Mouse (Mus musculus): Measurements from ENCODE around the gene Plekha3. TPM values are rescaled to one million over a fixed set of nuclear protein-coding genes. Genes with fewer than 3 reads are reported as not detected.

Gene Plekha3
- polyA plus RNA-seq, 1 experiment, result 38.0 TPM

GRCm38 (mm10) chr2:76647883-76648570 is 27.1 kb upstream of the Plekha3 start, which contains the start of the genes Prkra and Pjvk:
Gene Prkra, minus strand, starts transcription at chr2:76648015.
Gene Pjvk, plus strand, starts transcription at chr2:76648476.
- peak within 1 kb of the TSS; percentile 76 for H3K4me3 ChIP-seq (ENCODE audit: low read depth, low read length)
- H3K4me1 ChIP-seq (ENCODE audit: control insufficient read depth, insufficient read depth, low read length), result no peaks in the 10 kb centered on the region
- no peaks in the 10 kb centered on the region for H3K27me3 ChIP-seq (ENCODE audit: control insufficient read depth, insufficient read depth, low read length, poor library complexity, severe bottlenecking)
- H3K9me3 ChIP-seq (replicated peaks; ENCODE audit: control insufficient read depth, insufficient read depth, low read length, poor library complexity, severe bottlenecking), result no peaks in the 10 kb centered on the region
- H3K27ac ChIP-seq (ENCODE audit: insufficient read depth, low read length), result peak within 1 kb of the TSS; percentile 60
- TF ChIP-seq EP300 (IDR thresholded peaks at IDR 0.05; ENCODE audit: insufficient read depth, low read depth, low read length) (no peak), CTCF (IDR thresholded peaks at IDR 0.05; ENCODE audit: low read depth, low read length) (no peak), POLR2A (IDR thresholded peaks at IDR 0.05; ENCODE audit: insufficient read depth, low read length) (peak; percentile 67)
- peak within 1 kb of the TSS; percentile 65 for H3K9ac ChIP-seq (ENCODE audit: low read depth, poor library complexity, severe bottlenecking)
- no peaks in the 10 kb centered on the region for H3K36me3 ChIP-seq (ENCODE audit: control insufficient read depth, insufficient read depth, low read length, poor library complexity, severe bottlenecking)

DNA sequence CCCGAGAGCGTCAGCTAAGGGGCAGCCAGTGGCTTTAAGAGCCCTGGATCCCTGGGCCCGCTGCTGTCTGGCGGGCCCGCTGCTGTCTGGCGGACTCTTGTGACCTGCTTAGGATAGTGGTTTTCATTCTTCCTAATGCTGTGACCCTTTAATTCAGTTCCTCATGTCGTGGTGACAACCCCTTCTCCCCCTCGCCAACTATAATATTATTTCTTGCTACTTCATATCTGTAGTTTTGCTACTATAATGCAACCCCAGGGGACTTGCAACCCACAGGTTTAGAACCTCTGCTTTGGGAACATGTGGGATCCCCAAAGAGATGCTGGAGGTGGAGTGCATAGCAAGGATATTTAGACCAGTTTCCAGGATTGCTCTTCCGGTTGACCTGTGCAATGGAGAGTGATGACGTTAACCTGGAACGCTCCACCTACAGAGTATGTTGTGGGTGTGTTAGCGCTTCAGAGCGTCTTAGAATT is 26.4 kb upstream of the Plekha3 start:
- peak overlapping the region; percentile 65 for H3K9ac ChIP-seq (ENCODE audit: low read depth, poor library complexity, severe bottlenecking)
- H3K27ac ChIP-seq (ENCODE audit: insufficient read depth, low read length), result peak overlapping the region; percentile 60
- H3K4me1 ChIP-seq (ENCODE audit: control insufficient read depth, insufficient read depth, low read length), result no peaks in the 10 kb centered on the region
- peak overlapping the region; percentile 76 for H3K4me3 ChIP-seq (ENCODE audit: low read depth, low read length)
- H3K36me3 ChIP-seq (ENCODE audit: control insufficient read depth, insufficient read depth, low read length, poor library complexity, severe bottlenecking), result no peaks in the 10 kb centered on the region
- H3K9me3 ChIP-seq (replicated peaks; ENCODE audit: control insufficient read depth, insufficient read depth, low read length, poor library complexity, severe bottlenecking), result no peaks in the 10 kb centered on the region
- TF ChIP-seq POLR2A (IDR thresholded peaks at IDR 0.05; ENCODE audit: insufficient read depth, low read length) (peak; percentile 11), EP300 (IDR thresholded peaks at IDR 0.05; ENCODE audit: insufficient read depth, low read depth, low read length) (no peak), CTCF (IDR thresholded peaks at IDR 0.05; ENCODE audit: low read depth, low read length) (no peak)
- H3K27me3 ChIP-seq (ENCODE audit: control insufficient read depth, insufficient read depth, low read length, poor library complexity, severe bottlenecking), result no peaks in the 10 kb centered on the region

GRCm38 (mm10) chr2:76653070-76653469 is 22.0 kb upstream of the Plekha3 start:
- Histone ChIP-seq H3K4me3 (ENCODE audit: low read depth, low read length) (no peak overlapping the region), H3K9ac (ENCODE audit: low read depth, poor library complexity, severe bottlenecking) (no peak overlapping the region), H3K27me3 (ENCODE audit: control insufficient read depth, insufficient read depth, low read length, poor library complexity, severe bottlenecking) (no peaks in the 10 kb centered on the region), H3K4me1 (ENCODE audit: control insufficient read depth, insufficient read depth, low read length) (no peaks in the 10 kb centered on the region), H3K36me3 (ENCODE audit: control insufficient read depth, insufficient read depth, low read length, poor library complexity, severe bottlenecking) (no peaks in the 10 kb centered on the region), H3K27ac (ENCODE audit: insufficient read depth, low read length) (no peak overlapping the region), H3K9me3 (replicated peaks; ENCODE audit: control insufficient read depth, insufficient read depth, low read length, poor library complexity, severe bottlenecking) (no peaks in the 10 kb centered on the region)
- TF ChIP-seq POLR2A (IDR thresholded peaks at IDR 0.05; ENCODE audit: insufficient read depth, low read length) (no peak), EP300 (IDR thresholded peaks at IDR 0.05; ENCODE audit: insufficient read depth, low read depth, low read length) (no peak), CTCF (IDR thresholded peaks at IDR 0.05; ENCODE audit: low read depth, low read length) (peak; percentile 45)

GRCm38 (mm10) chr2:76654646-76655045 is 20.4 kb upstream of the Plekha3 start:
- H3K36me3 ChIP-seq (ENCODE audit: control insufficient read depth, insufficient read depth, low read length, poor library complexity, severe bottlenecking), result no peaks in the 10 kb centered on the region
- no peaks in the 10 kb centered on the region for H3K9me3 ChIP-seq (replicated peaks; ENCODE audit: control insufficient read depth, insufficient read depth, low read length, poor library complexity, severe bottlenecking)
- no peak overlapping the region for H3K9ac ChIP-seq (ENCODE audit: low read depth, poor library complexity, severe bottlenecking)
- H3K4me3 ChIP-seq (ENCODE audit: low read depth, low read length), result no peak overlapping the region
- no peak overlapping the region for H3K27ac ChIP-seq (ENCODE audit: insufficient read depth, low read length)
- no peaks in the 10 kb centered on the region for H3K27me3 ChIP-seq (ENCODE audit: control insufficient read depth, insufficient read depth, low read length, poor library complexity, severe bottlenecking)
- TF ChIP-seq POLR2A (IDR thresholded peaks at IDR 0.05; ENCODE audit: insufficient read depth, low read length) (no peak), CTCF (IDR thresholded peaks at IDR 0.05; ENCODE audit: low read depth, low read length) (no peak), EP300 (IDR thresholded peaks at IDR 0.05; ENCODE audit: insufficient read depth, low read depth, low read length) (no peak)
- no peaks in the 10 kb centered on the region for H3K4me1 ChIP-seq (ENCODE audit: control insufficient read depth, insufficient read depth, low read length)

GRCm38 (mm10) chr2:76655444-76655843 is 19.6 kb upstream of the Plekha3 start:
- H3K4me1 ChIP-seq (ENCODE audit: control insufficient read depth, insufficient read depth, low read length), result no peaks in the 10 kb centered on the region
- no peaks in the 10 kb centered on the region for H3K27me3 ChIP-seq (ENCODE audit: control insufficient read depth, insufficient read depth, low read length, poor library complexity, severe bottlenecking)
- no peak for TF ChIP-seq POLR2A (IDR thresholded peaks at IDR 0.05; ENCODE audit: insufficient read depth, low read length)
- no peak for TF ChIP-seq EP300 (IDR thresholded peaks at IDR 0.05; ENCODE audit: insufficient read depth, low read depth, low read length)
- no peak for TF ChIP-seq CTCF (IDR thresholded peaks at IDR 0.05; ENCODE audit: low read depth, low read length)
- H3K27ac ChIP-seq (ENCODE audit: insufficient read depth, low read length), result no peak overlapping the region
- H3K4me3 ChIP-seq (ENCODE audit: low read depth, low read length), result no peak overlapping the region
- no peaks in the 10 kb centered on the region for H3K9me3 ChIP-seq (replicated peaks; ENCODE audit: control insufficient read depth, insufficient read depth, low read length, poor library complexity, severe bottlenecking)
- H3K36me3 ChIP-seq (ENCODE audit: control insufficient read depth, insufficient read depth, low read length, poor library complexity, severe bottlenecking), result no peaks in the 10 kb centered on the region
- H3K9ac ChIP-seq (ENCODE audit: low read depth, poor library complexity, severe bottlenecking), result no peak overlapping the region

- no peaks in the 10 kb centered on the region for H3K9me3 ChIP-seq (replicated peaks; ENCODE audit: control insufficient read depth, insufficient read depth, low read length, poor library complexity, severe bottlenecking)
- H3K4me3 ChIP-seq (ENCODE audit: low read depth, low read length), result no peak overlapping the region
- H3K27ac ChIP-seq (ENCODE audit: insufficient read depth, low read length), result no peak overlapping the region
- TF ChIP-seq CTCF (IDR thresholded peaks at IDR 0.05; ENCODE audit: low read depth, low read length) (peak; percentile 42), EP300 (IDR thresholded peaks at IDR 0.05; ENCODE audit: insufficient read depth, low read depth, low read length) (no peak)
- H3K36me3 ChIP-seq (ENCODE audit: control insufficient read depth, insufficient read depth, low read length, poor library complexity, severe bottlenecking), result no peaks in the 10 kb centered on the region
- no peak overlapping the region for H3K9ac ChIP-seq (ENCODE audit: low read depth, poor library complexity, severe bottlenecking)
- no peaks in the 10 kb centered on the region for H3K4me1 ChIP-seq (ENCODE audit: control insufficient read depth, insufficient read depth, low read length)
- no peaks in the 10 kb centered on the region for H3K27me3 ChIP-seq (ENCODE audit: control insufficient read depth, insufficient read depth, low read length, poor library complexity, severe bottlenecking)
Measured at GRCm38 (mm10) chr2:76655982-76656381, 19.1 kb upstream of the Plekha3 start.
